Mouse (Mus musculus): ENCODE results near the gene Rgs3.

The Rgs3 gene

GRCm38 (mm10) chr4:62559797-62560329, at the start of gene Rgs3:
Gene Rgs3, plus strand, starts transcription at chr4:62559847.
- no peak for DNase-seq

GRCm38 (mm10) chr4:62509946-62510345, 49.7 kb upstream of the Rgs3 start:
- no peak for DNase-seq

- DNase-seq: no peak
Measured at GRCm38 (mm10) chr4:62513998-62514506, 45.6 kb upstream of the Rgs3 start.

- no peak for DNase-seq
Measured at GRCm38 (mm10) chr4:62514995-62515394, 44.7 kb upstream of the Rgs3 start.

- no peak for DNase-seq
Measured at GRCm38 (mm10) chr4:62515490-62515889, 44.2 kb upstream of the Rgs3 start.

- no peak for DNase-seq
Measured at GRCm38 (mm10) chr4:62516079-62516478, 43.6 kb upstream of the Rgs3 start.

- no peak for DNase-seq
Measured at GRCm38 (mm10) chr4:62516579-62516978, 43.1 kb upstream of the Rgs3 start.

- no peak for DNase-seq
Measured at GRCm38 (mm10) chr4:62517046-62517445, 42.6 kb upstream of the Rgs3 start.

- DNase-seq: no peak
Measured at GRCm38 (mm10) chr4:62517538-62518415, 41.9 kb upstream of the Rgs3 start.

- no peak for DNase-seq
Measured at GRCm38 (mm10) chr4:62518416-62519121, 41.1 kb upstream of the Rgs3 start.

- peak; percentile 48 for DNase-seq
Measured at GRCm38 (mm10) chr4:62519122-62519848, 40.4 kb upstream of the Rgs3 start.

- DNase-seq: peak; percentile 73
Measured at GRCm38 (mm10) chr4:62519849-62520233, 39.8 kb upstream of the Rgs3 start, which contains the start of gene Alad. Gene Alad, minus strand, starts transcription at chr4:62519918.

GRCm38 (mm10) chr4:62520892-62521400, 38.7 kb upstream of the Rgs3 start:
- DNase-seq: no peak

- peak; percentile 96 for DNase-seq
Measured at GRCm38 (mm10) chr4:62524651-62525488, 34.8 kb upstream of the Rgs3 start, which contains the start of the genes Pole3 and 4933430I17Rik. Gene Pole3, minus strand, starts transcription at chr4:62525068. Gene 4933430I17Rik, plus strand, starts transcription at chr4:62525369.

- no peak for DNase-seq
Measured at GRCm38 (mm10) chr4:62525489-62525811, 34.2 kb upstream of the Rgs3 start.

GRCm38 (mm10) chr4:62526256-62526655, 33.4 kb upstream of the Rgs3 start:
- DNase-seq: no peak

GRCm38 (mm10) chr4:62527655-62528054, 32.0 kb upstream of the Rgs3 start:
- no peak for DNase-seq

- DNase-seq: no peak
Measured at GRCm38 (mm10) chr4:62533729-62534128, 25.9 kb upstream of the Rgs3 start.

- DNase-seq: no peak
Measured at GRCm38 (mm10) chr4:62541802-62542201, 17.8 kb upstream of the Rgs3 start.

- DNase-seq: no peak
Measured at GRCm38 (mm10) chr4:62543782-62544181, 15.9 kb upstream of the Rgs3 start.

GRCm38 (mm10) chr4:62544801-62545200, 14.8 kb upstream of the Rgs3 start:
- DNase-seq: no peak

- DNase-seq: no peak
Measured at GRCm38 (mm10) chr4:62551966-62552365, 7.7 kb upstream of the Rgs3 start.
